Mouse (Mus musculus) bone marrow, adult 2 months (tissue): ENCODE measurements around the gene Cpm.

Experiments
- CTCF ChIP-seq: fragments of 200-500 bp; IDR thresholded peaks from 2 replicates; pipeline ENCODE4 v1.5.1; 2011; ENCODE audit warnings: low read length, control low read depth; ENCODE audit not compliant: control insufficient read depth, insufficient read depth
- POLR2A ChIP-seq: fragments of 200-500 bp; IDR thresholded peaks from 2 replicates; pipeline ENCODE4 v1.6.1; 2011; ENCODE audit warnings: low read depth, mild to moderate bottlenecking, control low read depth, low read length, borderline replicate concordance; ENCODE audit not compliant: control insufficient read depth

DNA sequence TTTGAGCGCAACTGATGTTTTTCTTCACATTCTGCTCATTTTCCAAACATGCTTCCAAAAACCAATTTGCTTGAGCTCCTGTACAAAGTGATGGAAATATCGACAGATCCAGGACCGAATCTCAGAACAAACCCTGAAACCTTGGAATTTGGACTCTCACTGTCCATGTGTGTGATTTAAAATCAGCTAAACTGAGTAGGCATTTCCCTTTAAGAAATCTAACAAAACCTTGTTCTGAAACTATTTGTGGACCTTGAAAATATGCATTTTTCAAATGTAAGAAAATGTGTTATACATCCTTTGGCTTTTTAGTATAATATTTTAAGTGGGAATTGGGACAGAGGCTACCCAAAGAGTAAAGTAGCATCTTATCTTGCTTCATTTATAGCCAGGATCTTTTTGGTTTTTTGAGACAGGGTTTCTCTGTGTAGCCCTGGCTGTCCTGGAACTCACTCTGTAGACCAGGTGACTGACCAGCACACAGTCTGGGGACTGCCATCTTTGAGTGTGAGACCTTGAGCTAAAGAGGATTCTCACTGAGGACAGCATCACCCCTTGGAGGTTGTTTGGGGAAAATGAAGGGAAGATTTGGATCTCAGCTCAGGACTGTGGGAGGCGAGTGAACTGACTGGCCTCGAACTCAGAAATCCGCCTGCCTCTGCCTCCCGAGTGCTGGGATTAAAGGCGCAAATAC is 5.9 kb downstream of the Cpm start:
- TF ChIP-seq POLR2A (no peak), CTCF (no peak)
